Mouse (Mus musculus): ENCODE data around the gene Zfp27. TPM values are rescaled to one million over a fixed set of nuclear protein-coding genes. Genes with fewer than 3 reads are reported as not detected.
A peak's percentile ranks its signal among the peaks of the same experiment; 100 is the strongest.

Gene Zfp27
- total and polyA plus RNA-seq, 2 experiments from 2014 or later, result 7.7 to 12.8 TPM

- no peak for TF ChIP-seq CTCF (IDR thresholded peaks at IDR 0.05; ENCODE audit: low read depth)
- TF ChIP-seq EP300 (IDR thresholded peaks at IDR 0.05; ENCODE audit: low read depth), result no peak
- Histone ChIP-seq H3K4me1 (ENCODE audit: control insufficient read depth, insufficient read depth) (0 out of 2 replicates have a peak, but pooled peaks cover 4% of the 10 kb centered on the region), H3K9ac (replicated peaks; ENCODE audit: low read depth, low read length) (no peak overlapping the region), H3K27ac (ENCODE audit: low read depth) (no peak overlapping the region), H3K9me3 (replicated peaks; ENCODE audit: control insufficient read depth, low read length) (no peaks in the 10 kb centered on the region), H3K27me3 (ENCODE audit: control insufficient read depth, insufficient read depth, low read length) (no peaks in the 10 kb centered on the region), H3K36me3 (replicated peaks; ENCODE audit: control insufficient read depth, insufficient read depth, low read length) (no peaks in the 10 kb centered on the region), H3K4me2 (ENCODE audit: low read depth, low read length) (no peak overlapping the region), H3K4me3 (ENCODE audit: low read depth, low read length) (no peak overlapping the region)
- ATAC-seq (ENCODE audit: insufficient read depth, low read depth), result no peak
- WGBS, result 52% methylated on average over 6 of the region's 6 CpGs
- DNase-seq (ENCODE audit: low spot score), result no peak
These were observed 15.2 kb upstream of the Zfp27 start for GRCm38 (mm10) chr7:29921439-29922093.

DNA sequence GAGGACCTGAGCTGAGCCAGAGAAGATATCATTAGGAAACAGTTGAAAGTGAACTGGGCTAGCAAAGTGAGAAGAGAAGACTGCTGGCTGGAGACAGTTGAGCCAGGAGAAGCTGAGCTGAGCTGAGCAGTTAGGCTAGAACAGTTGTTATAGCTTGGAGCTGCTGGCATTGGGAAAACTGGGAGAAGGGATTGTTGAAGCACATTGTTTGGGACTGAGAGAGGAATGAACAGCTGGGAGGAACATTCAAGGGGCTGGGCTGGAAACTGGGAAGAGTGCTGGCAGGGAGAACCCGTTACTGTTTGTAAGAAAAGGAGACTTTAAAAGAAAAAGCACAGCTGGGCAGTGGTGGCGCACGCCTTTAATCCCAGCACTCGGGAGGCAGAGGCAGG lies 11.7 kb upstream of the Zfp27 start:
- Histone ChIP-seq H3K27me3 (ENCODE audit: control insufficient read depth, insufficient read depth, low read length) (no peaks in the 10 kb centered on the region), H3K4me2 (ENCODE audit: low read depth, low read length) (no peak overlapping the region), H3K4me1 (ENCODE audit: control insufficient read depth, insufficient read depth) (0 out of 2 replicates have a peak, but pooled peaks cover 4% of the 10 kb centered on the region), H3K9me3 (replicated peaks; ENCODE audit: control insufficient read depth, low read length) (peaks cover 15% of the 10 kb centered on the region; the same call in 1 of the 2 replicates), H3K9ac (replicated peaks; ENCODE audit: low read depth, low read length) (no peak overlapping the region), H3K36me3 (replicated peaks; ENCODE audit: control insufficient read depth, insufficient read depth, low read length) (peaks cover 31% of the 10 kb centered on the region), H3K4me3 (ENCODE audit: low read depth, low read length) (no peak overlapping the region), H3K27ac (ENCODE audit: low read depth) (peak overlapping the region; percentile 86)
- DNase-seq (ENCODE audit: low spot score), result no peak
- WGBS, result 76% methylated on average over 4 of the region's 4 CpGs
- peak; percentile 41; the same call in 1 of the 2 replicates for ATAC-seq (ENCODE audit: insufficient read depth, low read depth)
- TF ChIP-seq CTCF (IDR thresholded peaks at IDR 0.05; ENCODE audit: low read depth), result no peak
- TF ChIP-seq EP300 (IDR thresholded peaks at IDR 0.05; ENCODE audit: low read depth), result no peak

DNA sequence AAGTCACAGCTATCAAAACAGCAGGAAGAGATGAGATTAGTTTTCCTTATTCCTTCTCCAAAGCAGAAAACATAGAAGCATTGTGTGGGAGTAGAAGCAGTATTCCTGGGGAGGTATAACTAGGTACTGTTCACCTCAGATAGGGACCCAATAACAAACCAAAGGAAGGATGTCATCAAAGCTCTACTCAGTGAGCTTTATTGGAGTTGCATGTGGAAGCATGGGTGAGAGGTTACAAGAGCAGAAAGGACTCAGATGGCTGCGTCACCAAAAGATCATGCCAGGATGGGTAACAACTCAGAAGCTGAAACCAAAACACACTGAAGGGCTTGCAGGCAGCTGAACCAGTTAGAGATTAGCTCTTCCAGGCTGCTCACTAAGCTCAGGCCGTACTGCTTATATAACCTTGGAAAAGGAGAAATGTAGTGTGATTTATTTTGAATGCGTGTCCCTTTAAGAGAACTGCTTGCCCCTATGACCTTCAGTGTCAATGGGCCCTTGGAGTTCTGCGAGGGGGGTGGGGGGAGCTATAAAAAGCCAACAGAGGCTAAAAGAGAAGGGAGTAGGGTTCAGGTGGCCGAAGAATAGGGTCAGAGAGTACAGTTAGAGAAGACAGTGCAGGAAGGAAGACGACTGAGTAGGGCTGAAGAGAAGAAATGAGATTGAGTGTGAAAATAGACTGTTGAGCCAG lies 11.1 kb upstream of the Zfp27 start:
- Histone ChIP-seq H3K4me2 (ENCODE audit: low read depth, low read length) (no peak overlapping the region), H3K9me3 (replicated peaks; ENCODE audit: control insufficient read depth, low read length) (peaks cover 15% of the 10 kb centered on the region; the same call in 1 of the 2 replicates), H3K9ac (replicated peaks; ENCODE audit: low read depth, low read length) (no peak overlapping the region), H3K27ac (ENCODE audit: low read depth) (peak overlapping the region; percentile 86), H3K36me3 (replicated peaks; ENCODE audit: control insufficient read depth, insufficient read depth, low read length) (peaks cover 36% of the 10 kb centered on the region), H3K4me1 (ENCODE audit: control insufficient read depth, insufficient read depth) (0 out of 2 replicates have a peak, but pooled peaks cover 4% of the 10 kb centered on the region), H3K27me3 (ENCODE audit: control insufficient read depth, insufficient read depth, low read length) (no peaks in the 10 kb centered on the region), H3K4me3 (ENCODE audit: low read depth, low read length) (no peak overlapping the region)
- peak; percentile 52 for DNase-seq (ENCODE audit: low spot score)
- TF ChIP-seq EP300 (IDR thresholded peaks at IDR 0.05; ENCODE audit: low read depth), result no peak
- TF ChIP-seq CTCF (IDR thresholded peaks at IDR 0.05; ENCODE audit: low read depth), result no peak
- ATAC-seq (ENCODE audit: insufficient read depth, low read depth), result peak; percentile 83
- 24% methylated on average over 6 of the region's 6 CpGs for WGBS

GRCm38 (mm10) chr7:29912172-29912571 lies 5.8 kb upstream of the Zfp27 start:
- Histone ChIP-seq H3K9ac (replicated peaks; ENCODE audit: low read depth, low read length) (no peak overlapping the region), H3K4me2 (ENCODE audit: low read depth, low read length) (no peak overlapping the region), H3K36me3 (replicated peaks; ENCODE audit: control insufficient read depth, insufficient read depth, low read length) (peaks cover 53% of the 10 kb centered on the region), H3K4me3 (ENCODE audit: low read depth, low read length) (no peak overlapping the region), H3K4me1 (ENCODE audit: control insufficient read depth, insufficient read depth) (peaks cover 10% of the 10 kb centered on the region), H3K9me3 (replicated peaks; ENCODE audit: control insufficient read depth, low read length) (peaks cover 15% of the 10 kb centered on the region; the same call in 1 of the 2 replicates), H3K27ac (ENCODE audit: low read depth) (no peak overlapping the region), H3K27me3 (ENCODE audit: control insufficient read depth, insufficient read depth, low read length) (no peaks in the 10 kb centered on the region)
- ATAC-seq (ENCODE audit: insufficient read depth, low read depth), result no peak
- WGBS, result 89% methylated on average over 13 of the region's 13 CpGs
- no peak for DNase-seq (ENCODE audit: low spot score)
- TF ChIP-seq CTCF (IDR thresholded peaks at IDR 0.05; ENCODE audit: low read depth) (no peak), EP300 (IDR thresholded peaks at IDR 0.05; ENCODE audit: low read depth) (no peak)

GRCm38 (mm10) chr7:29910252-29910651 lies 3.9 kb upstream of the Zfp27 start:
- ATAC-seq (ENCODE audit: insufficient read depth, low read depth), result no peak
- H3K36me3 ChIP-seq (replicated peaks; ENCODE audit: control insufficient read depth, insufficient read depth, low read length), result peaks cover 44% of the 10 kb centered on the region
- no peak overlapping the region for H3K9ac ChIP-seq (replicated peaks; ENCODE audit: low read depth, low read length)
- H3K27me3 ChIP-seq (ENCODE audit: control insufficient read depth, insufficient read depth, low read length), result no peaks in the 10 kb centered on the region
- WGBS, result 77% methylated on average over 2 of the region's 2 CpGs
- peaks cover 8% of the 10 kb centered on the region; the same call in 1 of the 2 replicates for H3K9me3 ChIP-seq (replicated peaks; ENCODE audit: control insufficient read depth, low read length)
- DNase-seq (ENCODE audit: low spot score), result no peak
- H3K4me1 ChIP-seq (ENCODE audit: control insufficient read depth, insufficient read depth), result peaks cover 10% of the 10 kb centered on the region
- TF ChIP-seq EP300 (IDR thresholded peaks at IDR 0.05; ENCODE audit: low read depth), result no peak
- no peak for TF ChIP-seq CTCF (IDR thresholded peaks at IDR 0.05; ENCODE audit: low read depth)
- H3K4me3 ChIP-seq (ENCODE audit: low read depth, low read length), result no peak overlapping the region
- no peak overlapping the region for H3K27ac ChIP-seq (ENCODE audit: low read depth)
- no peak overlapping the region for H3K4me2 ChIP-seq (ENCODE audit: low read depth, low read length)

Data from heart, postnatal 0 days (tissue).